Mouse (Mus musculus): ENCODE data around the gene Sgk1. TPM values are rescaled to one million over a fixed set of nuclear protein-coding genes. Genes with fewer than 3 reads are reported as not detected.

Gene Sgk1
- polyA plus RNA-seq, 1 experiment from 2014 or later, result 32.6 TPM

- ATAC-seq (ENCODE audit: insufficient read depth) (no peak), DNase-seq (no peak)
- H3K4me3 ChIP-seq (ENCODE audit: low read depth, low read length), result no peak overlapping the region
- no peaks in the 10 kb centered on the region for H3K9me3 ChIP-seq (ENCODE audit: low read depth, low read length)
- H3K4me2 ChIP-seq, result no peak overlapping the region
- WGBS, result 74% methylated on average over 10 of the region's 10 CpGs
- H3K27me3 ChIP-seq (ENCODE audit: insufficient read depth, low read length), result no peaks in the 10 kb centered on the region
- H3K4me1 ChIP-seq (ENCODE audit: insufficient read depth), result no peaks in the 10 kb centered on the region
- H3K9ac ChIP-seq, result no peak overlapping the region
- TF ChIP-seq CTCF (IDR thresholded peaks at IDR 0.05; ENCODE audit: low read depth), result no peak
- no peaks in the 10 kb centered on the region for H3K36me3 ChIP-seq (ENCODE audit: insufficient read depth)
- no peak overlapping the region for H3K27ac ChIP-seq (ENCODE audit: low read depth)
Observed at GRCm38 (mm10) chr10:21930781-21931380, 48.9 kb downstream of the Sgk1 start.

GRCm38 (mm10) chr10:21932791-21933190, 50.8 kb downstream of the Sgk1 start:
- Histone ChIP-seq H3K4me1 (ENCODE audit: insufficient read depth) (peaks cover 10% of the 10 kb centered on the region), H3K9ac (no peak overlapping the region), H3K9me3 (ENCODE audit: low read depth, low read length) (no peaks in the 10 kb centered on the region), H3K4me3 (ENCODE audit: low read depth, low read length) (no peak overlapping the region), H3K36me3 (ENCODE audit: insufficient read depth) (no peaks in the 10 kb centered on the region), H3K27ac (ENCODE audit: low read depth) (no peak overlapping the region), H3K4me2 (no peak overlapping the region), H3K27me3 (ENCODE audit: insufficient read depth, low read length) (no peaks in the 10 kb centered on the region)
- no peak for ATAC-seq (ENCODE audit: insufficient read depth)
- TF ChIP-seq CTCF (IDR thresholded peaks at IDR 0.05; ENCODE audit: low read depth), result no peak
- no peak for DNase-seq
- 83% methylated on average over 3 of the region's 3 CpGs for WGBS

- H3K27ac ChIP-seq (ENCODE audit: low read depth), result no peak overlapping the region
- H3K36me3 ChIP-seq (ENCODE audit: insufficient read depth), result no peaks in the 10 kb centered on the region
- no peak overlapping the region for H3K4me2 ChIP-seq
- no peak overlapping the region for H3K9ac ChIP-seq
- H3K9me3 ChIP-seq (ENCODE audit: low read depth, low read length), result no peaks in the 10 kb centered on the region
- no peak for DNase-seq
- no peak overlapping the region for H3K4me3 ChIP-seq (ENCODE audit: low read depth, low read length)
- no peak for ATAC-seq (ENCODE audit: insufficient read depth)
- TF ChIP-seq CTCF (IDR thresholded peaks at IDR 0.05; ENCODE audit: low read depth), result no peak
- H3K4me1 ChIP-seq (ENCODE audit: insufficient read depth), result peaks cover 10% of the 10 kb centered on the region
- no peaks in the 10 kb centered on the region for H3K27me3 ChIP-seq (ENCODE audit: insufficient read depth, low read length)
- 72% methylated on average over 2 of the region's 2 CpGs for WGBS
Observed at GRCm38 (mm10) chr10:21934826-21935225, 52.8 kb downstream of the Sgk1 start.

GRCm38 (mm10) chr10:21936513-21937221, 54.7 kb downstream of the Sgk1 start:
- ATAC-seq (ENCODE audit: insufficient read depth) (peak; percentile 47; the same call in 1 of the 2 replicates), DNase-seq (peak; percentile 39)
- Histone ChIP-seq H3K4me1 (ENCODE audit: insufficient read depth) (peaks cover 10% of the 10 kb centered on the region), H3K4me3 (ENCODE audit: low read depth, low read length) (no peak overlapping the region), H3K9ac (no peak overlapping the region), H3K4me2 (peak overlapping the region; percentile 41), H3K36me3 (ENCODE audit: insufficient read depth) (no peaks in the 10 kb centered on the region), H3K27me3 (ENCODE audit: insufficient read depth, low read length) (no peaks in the 10 kb centered on the region), H3K27ac (ENCODE audit: low read depth) (0 out of 2 replicates have a peak overlapping the region, but pooled peaks have one; percentile 12), H3K9me3 (ENCODE audit: low read depth, low read length) (no peaks in the 10 kb centered on the region)
- no peak for TF ChIP-seq CTCF (IDR thresholded peaks at IDR 0.05; ENCODE audit: low read depth)
- WGBS, result 26% methylated on average over 12 of the region's 12 CpGs

GRCm38 (mm10) chr10:21937222-21937605, 55.2 kb downstream of the Sgk1 start:
- DNase-seq (peak; percentile 78), ATAC-seq (ENCODE audit: insufficient read depth) (peak; percentile 80; the same call in 1 of the 2 replicates)
- H3K27me3 ChIP-seq (ENCODE audit: insufficient read depth, low read length), result no peaks in the 10 kb centered on the region
- H3K4me1 ChIP-seq (ENCODE audit: insufficient read depth), result peaks cover 10% of the 10 kb centered on the region
- WGBS, result 9% methylated on average over 9 of the region's 9 CpGs
- H3K9me3 ChIP-seq (ENCODE audit: low read depth, low read length), result no peaks in the 10 kb centered on the region
- H3K36me3 ChIP-seq (ENCODE audit: insufficient read depth), result no peaks in the 10 kb centered on the region
- H3K9ac ChIP-seq, result no peak overlapping the region
- H3K27ac ChIP-seq (ENCODE audit: low read depth), result 0 out of 2 replicates have a peak overlapping the region, but pooled peaks have one; percentile 12
- no peak for TF ChIP-seq CTCF (IDR thresholded peaks at IDR 0.05; ENCODE audit: low read depth)
- no peak overlapping the region for H3K4me3 ChIP-seq (ENCODE audit: low read depth, low read length)
- peak overlapping the region; percentile 41 for H3K4me2 ChIP-seq

- H3K4me1 ChIP-seq (ENCODE audit: insufficient read depth), result peaks cover 10% of the 10 kb centered on the region
- H3K9ac ChIP-seq, result no peak overlapping the region
- H3K27me3 ChIP-seq (ENCODE audit: insufficient read depth, low read length), result no peaks in the 10 kb centered on the region
- no peak overlapping the region for H3K4me3 ChIP-seq (ENCODE audit: low read depth, low read length)
- no peaks in the 10 kb centered on the region for H3K9me3 ChIP-seq (ENCODE audit: low read depth, low read length)
- ATAC-seq (ENCODE audit: insufficient read depth) (no peak), DNase-seq (no peak)
- no peak overlapping the region for H3K27ac ChIP-seq (ENCODE audit: low read depth)
- no peak for TF ChIP-seq CTCF (IDR thresholded peaks at IDR 0.05; ENCODE audit: low read depth)
- 63% methylated on average over 4 of the region's 4 CpGs for WGBS
- no peaks in the 10 kb centered on the region for H3K36me3 ChIP-seq (ENCODE audit: insufficient read depth)
- no peak overlapping the region for H3K4me2 ChIP-seq
Observed at GRCm38 (mm10) chr10:21938166-21938565, 56.2 kb downstream of the Sgk1 start.

- ATAC-seq (ENCODE audit: insufficient read depth), result no peak
- Histone ChIP-seq H3K9me3 (ENCODE audit: low read depth, low read length) (no peaks in the 10 kb centered on the region), H3K4me1 (ENCODE audit: insufficient read depth) (peaks cover 10% of the 10 kb centered on the region), H3K27me3 (ENCODE audit: insufficient read depth, low read length) (no peaks in the 10 kb centered on the region), H3K9ac (no peak overlapping the region), H3K4me2 (no peak overlapping the region), H3K36me3 (ENCODE audit: insufficient read depth) (no peaks in the 10 kb centered on the region), H3K4me3 (ENCODE audit: low read depth, low read length) (no peak overlapping the region), H3K27ac (ENCODE audit: low read depth) (no peak overlapping the region)
- no peak for DNase-seq
- no peak for TF ChIP-seq CTCF (IDR thresholded peaks at IDR 0.05; ENCODE audit: low read depth)
- 49% methylated on average over 3 of the region's 3 CpGs for WGBS
Observed at GRCm38 (mm10) chr10:21941235-21941634, 59.3 kb downstream of the Sgk1 start.
